ENCODE assay signal across 8 mouse cellular contexts in the genomic region with DNA sequence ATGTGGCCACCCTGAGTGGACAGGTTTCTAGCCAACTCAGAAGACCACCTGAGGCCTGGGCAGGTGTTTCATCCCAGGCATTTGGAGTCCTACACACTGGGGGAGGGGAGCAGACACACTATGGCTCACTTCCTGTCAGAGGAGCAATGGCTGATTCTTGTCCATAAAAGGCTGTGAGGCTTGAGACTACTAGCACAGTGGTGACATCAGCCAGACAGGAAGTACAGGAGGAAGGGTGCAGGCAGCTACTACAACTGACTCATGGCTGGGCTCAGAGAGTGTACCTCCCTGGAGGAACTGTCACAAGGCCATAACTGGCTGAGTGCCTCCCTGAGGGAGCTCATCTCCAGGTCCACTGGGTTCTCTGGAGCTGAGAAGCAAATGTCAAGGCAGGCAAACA. TPM values are rescaled to one million over a fixed set of nuclear protein-coding genes. Genes with fewer than 3 reads are reported as not detected.
DNase-seq lines count a peak whose midpoint lies in the region; ATAC-seq and TF ChIP-seq lines count a peak whose summit lies in the region.

No protein-coding gene starts in this region.

- no peaks in the 10 kb centered on the region for H3K27me3 ChIP-seq in heart, embryonic 16.5 days (ENCODE audit: control insufficient read depth, insufficient read depth, low read length)

- peaks cover 96% of the 10 kb centered on the region for H3K79me2 ChIP-seq in macrophage (ENCODE audit: inconsistent target)

- H3K36me3 ChIP-seq in heart, embryonic 16.5 days (ENCODE audit: control insufficient read depth, insufficient read depth): peaks cover 14% of the 10 kb centered on the region
- H3K36me3 ChIP-seq in macrophage (ENCODE audit: inconsistent target): peaks cover 24% of the 10 kb centered on the region; the same call in 1 of the 2 replicates

- H3K9me3 ChIP-seq in heart, embryonic 16.5 days (replicated peaks; ENCODE audit: control insufficient read depth, low read length): no peaks in the 10 kb centered on the region

- peaks cover 79% of the 10 kb centered on the region for H3K4me1 ChIP-seq in bone marrow macrophage, adult 2 months (ENCODE audit: control insufficient read depth, insufficient read depth, low read length)
- peaks cover 83% of the 10 kb centered on the region for H3K4me1 ChIP-seq in heart, embryonic 16.5 days (ENCODE audit: control insufficient read depth, insufficient read depth, low read length)

- H3K9ac ChIP-seq in heart, embryonic 16.5 days (ENCODE audit: low read length): peak overlapping the region; percentile 70

- peak; percentile 49 for ATAC-seq in heart, embryonic 16.5 days (replicated peaks; ENCODE audit: extremely low read depth, insufficient read depth, low FRiP score)

- no peak for TF ChIP-seq POLR2A in bone marrow macrophage, adult 2 months (IDR thresholded peaks at IDR 0.05; ENCODE audit: borderline replicate concordance, low read depth, low read length)

- TF ChIP-seq CTCF in bone marrow macrophage, adult 2 months (IDR thresholded peaks at IDR 0.05; ENCODE audit: low read depth, low read length): no peak

- DNase-seq in frontal cortex, adult 2 months (ENCODE audit: extremely low spot score in 1 of 2, low spot score in 1 of 2): peak; percentile 41 to 56
- DNase-seq in frontal cortex, postnatal 25 days (ENCODE audit: low spot score in 2 of 2): no peak
- peak; percentile 77 to 83 for DNase-seq in CD8-positive naive resting alpha-beta T cell, adult 2 months (ENCODE audit: low read depth in 2 of 2, low spot score in 2 of 2)
- peak; percentile 71 to 89 for DNase-seq in kidney, postnatal 25 days
- DNase-seq in thymus, postnatal 25 days: peak; percentile 80

- H3K4me2 ChIP-seq in heart, embryonic 16.5 days (ENCODE audit: low read depth, low read length): peak overlapping the region; percentile 19; the same call in 1 of the 2 replicates

- no peak overlapping the region for H3K4me3 ChIP-seq in bone marrow macrophage, adult 2 months (ENCODE audit: insufficient read depth, low read length)
- H3K4me3 ChIP-seq in heart, embryonic 16.5 days (ENCODE audit: low read length): no peak overlapping the region
- no peak overlapping the region for H3K4me3 ChIP-seq in macrophage (ENCODE audit: inconsistent target)

- H3K27ac ChIP-seq in bone marrow macrophage, adult 2 months (ENCODE audit: insufficient read depth, low read depth, low read length): peak overlapping the region; percentile 75
- H3K27ac ChIP-seq in heart, embryonic 16.5 days (ENCODE audit: low read length): peak overlapping the region; percentile 99
- H3K27ac ChIP-seq in macrophage: peak overlapping the region; percentile 89

RNA-seq across cellular contexts. Expression of a gene that starts 41.5 kb away (rescaled TPM):
- polyA plus RNA-seq in frontal cortex, adult 2 months (2012; rRNA removed): 34.4 and 38.7 TPM in 2 replicates
- 170 and 194 TPM in 2 replicates for polyA plus RNA-seq in bone marrow macrophage, adult 2 months (2012; ENCODE audit: insufficient read depth, insufficient read length, missing spikeins)
- polyA plus RNA-seq in heart, embryonic 16.5 days (2015; fragmentation: Nextera tagmentation; extraction: Ambion mirVana): 22.8 and 29.7 TPM in 2 replicates
- 100 to 1,000 TPM; 116 to 655 (median 298) TPM for total RNA-seq in macrophage (2018; cell fraction: chromatin; rRNA removed)
- 100 to 1,000 TPM; 130 to 278 (median 207) TPM for total RNA-seq in macrophage (2018; cell fraction: cytosol; rRNA removed)
- total RNA-seq in macrophage (2018; cell fraction: nucleus; rRNA removed): 100 to 1,000 TPM; 203 to 600 (median 357) TPM
- polyA plus RNA-seq in macrophage (2018): 130 to 219 TPM (median 188 TPM) in 3 replicates

RNA-seq across cellular contexts. Expression of a gene that starts 43.7 kb away (rescaled TPM):
- polyA plus RNA-seq in frontal cortex, adult 2 months (2012; rRNA removed): 4.0 and 5.2 TPM in 2 replicates
- not detected in 2 replicates for polyA plus RNA-seq in bone marrow macrophage, adult 2 months (2012; ENCODE audit: insufficient read depth, insufficient read length, missing spikeins)
- 0.05 TPM in 1 of 2 replicates, not detected in the other for polyA plus RNA-seq in heart, embryonic 16.5 days (2015; fragmentation: Nextera tagmentation; extraction: Ambion mirVana)
- total RNA-seq in macrophage (2018; cell fraction: chromatin; rRNA removed): 1 to 10 TPM in 2 of 26 experiments, under 1 TPM in 5, not detected in 19; 0.25 to 2.2 (median 0.40) TPM
- total RNA-seq in macrophage (2018; cell fraction: cytosol; rRNA removed): under 1 TPM in 3 of 26 experiments, not detected in 23; 0.06 to 0.22 (median 0.09) TPM
- 1 to 10 TPM in 2 of 26 experiments, under 1 TPM in 6, not detected in 18; 0.18 to 7.8 (median 0.48) TPM for total RNA-seq in macrophage (2018; cell fraction: nucleus; rRNA removed)
- polyA plus RNA-seq in macrophage (2018): not detected in 3 replicates

Comparison
In these comparisons a context has a peak if more than half of its experiments do, and no peak if none do; other contexts are left out.
1. DNase-seq: peak in frontal cortex, adult 2 months (2 of 2), CD8-positive naive resting alpha-beta T cell, adult 2 months (2 of 2), kidney, postnatal 25 days (2 of 2) and thymus, postnatal 25 days (single experiment); none in frontal cortex, postnatal 25 days (0 of 2).
2. Peak in every context shown above with its lines, with median percentiles within 50 percentile points of each other: H3K27ac ChIP-seq.